Mouse (Mus musculus): ENCODE measurements around the gene Snx21. TPM values are rescaled to one million over a fixed set of nuclear protein-coding genes. Genes with fewer than 3 reads are reported as not detected.

Gene Snx21
- polyA plus RNA-seq, 1 experiment from 2014 or later = 33.3 TPM

DNA sequence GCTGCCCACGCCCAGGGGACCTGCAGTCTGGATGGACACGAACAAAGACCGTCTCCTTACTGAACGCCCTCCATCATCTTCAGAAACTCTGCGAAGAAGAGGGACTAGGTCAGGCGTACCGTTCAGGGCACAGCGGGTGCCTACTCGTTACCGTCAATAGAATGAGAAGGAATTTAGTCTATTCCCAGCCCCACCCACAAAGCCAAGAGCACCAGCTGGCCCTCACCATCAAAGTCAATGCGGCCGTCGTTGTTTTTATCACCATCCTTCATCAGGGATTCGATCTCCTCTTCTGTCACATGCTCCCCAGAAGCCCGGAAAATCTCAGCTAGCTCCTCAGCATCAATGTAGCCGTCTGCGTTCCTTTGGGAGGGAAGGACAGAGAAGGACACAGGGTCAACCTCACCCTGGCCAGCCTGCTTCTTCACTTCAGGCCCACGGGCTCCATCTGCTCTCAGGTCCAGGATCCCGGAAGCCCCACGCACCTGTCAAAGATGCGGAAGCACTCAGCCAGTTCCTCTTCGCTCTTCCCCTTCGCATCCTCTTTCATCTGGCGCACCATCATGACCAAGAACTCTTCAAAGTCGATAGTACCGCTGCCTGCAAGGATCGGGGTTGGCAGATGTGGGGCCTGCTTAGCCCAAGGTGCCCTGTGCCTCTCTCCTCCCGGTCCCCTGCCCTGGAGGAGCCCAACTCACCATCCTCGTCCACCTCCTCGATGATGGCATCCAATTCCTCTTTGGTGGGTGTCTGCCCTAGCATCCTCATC, 8.2 kb upstream of the Snx21 start:
- Histone ChIP-seq H3K9ac (no peak overlapping the region), H3K4me2 (replicated peaks) (no peak overlapping the region), H3K36me3 (replicated peaks; ENCODE audit: control insufficient read depth, insufficient read depth) (no peaks in the 10 kb centered on the region), H3K9me3 (ENCODE audit: control insufficient read depth, low read length) (no peaks in the 10 kb centered on the region), H3K4me3 (replicated peaks; ENCODE audit: low read length) (no peak overlapping the region), H3K27ac (no peak overlapping the region), H3K27me3 (ENCODE audit: control insufficient read depth, insufficient read depth, low read length) (no peaks in the 10 kb centered on the region), H3K4me1 (replicated peaks; ENCODE audit: control insufficient read depth, insufficient read depth, low read length) (no peaks in the 10 kb centered on the region)
- no peak for ATAC-seq (ENCODE audit: low FRiP score)
- 87% methylated on average over 30 of the region's 30 CpGs for WGBS
- no peak for DNase-seq (ENCODE audit: low spot score)

DNA sequence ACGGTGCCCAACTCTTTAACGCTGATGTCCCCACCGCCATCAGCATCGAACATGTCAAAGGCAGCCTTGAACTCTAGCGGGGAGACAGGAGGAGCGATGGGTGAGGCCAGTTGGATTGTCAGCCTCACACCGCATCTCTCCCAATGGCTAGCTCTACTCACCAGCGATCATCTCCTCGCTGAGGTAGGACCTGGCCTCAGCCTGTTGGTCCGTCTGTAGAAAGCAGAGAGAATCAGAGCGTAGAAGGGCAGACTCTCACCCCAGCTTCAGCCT, 7.7 kb upstream of the Snx21 start:
- Histone ChIP-seq H3K9ac (no peak overlapping the region), H3K36me3 (replicated peaks; ENCODE audit: control insufficient read depth, insufficient read depth) (no peaks in the 10 kb centered on the region), H3K4me3 (replicated peaks; ENCODE audit: low read length) (no peak overlapping the region), H3K27me3 (ENCODE audit: control insufficient read depth, insufficient read depth, low read length) (no peaks in the 10 kb centered on the region), H3K4me2 (replicated peaks) (no peak overlapping the region), H3K9me3 (ENCODE audit: control insufficient read depth, low read length) (no peaks in the 10 kb centered on the region), H3K4me1 (replicated peaks; ENCODE audit: control insufficient read depth, insufficient read depth, low read length) (no peaks in the 10 kb centered on the region), H3K27ac (no peak overlapping the region)
- no peak for ATAC-seq (ENCODE audit: low FRiP score)
- DNase-seq (ENCODE audit: low spot score) = no peak
- 93% methylated on average over 11 of the region's 11 CpGs for WGBS

DNA sequence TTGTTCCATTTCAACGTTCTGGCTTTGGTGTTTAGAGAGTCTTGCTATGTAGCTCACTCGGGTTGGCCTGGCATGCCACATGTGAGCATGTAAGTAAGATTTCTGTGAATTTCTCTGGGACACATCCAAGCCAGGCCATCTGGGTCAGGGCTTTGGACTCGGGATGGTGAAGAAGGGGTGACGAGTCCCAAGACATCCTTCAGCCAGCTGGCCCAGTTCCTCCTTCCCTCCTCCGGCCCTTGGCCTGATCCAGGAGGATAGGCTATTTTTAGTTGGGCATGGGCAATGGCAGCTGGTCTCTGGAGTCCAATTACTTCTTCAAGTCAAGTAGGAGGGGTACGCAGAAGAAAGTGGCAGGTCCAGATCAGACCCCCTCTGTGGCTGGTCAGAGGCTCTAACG, 6.8 kb upstream of the Snx21 start:
- WGBS = 84% methylated on average over 7 of the region's 7 CpGs
- H3K36me3 ChIP-seq (replicated peaks; ENCODE audit: control insufficient read depth, insufficient read depth) = no peaks in the 10 kb centered on the region
- H3K9me3 ChIP-seq (ENCODE audit: control insufficient read depth, low read length) = no peaks in the 10 kb centered on the region
- H3K4me2 ChIP-seq (replicated peaks) = no peak overlapping the region
- H3K9ac ChIP-seq = no peak overlapping the region
- no peaks in the 10 kb centered on the region for H3K4me1 ChIP-seq (replicated peaks; ENCODE audit: control insufficient read depth, insufficient read depth, low read length)
- no peak overlapping the region for H3K27ac ChIP-seq
- H3K27me3 ChIP-seq (ENCODE audit: control insufficient read depth, insufficient read depth, low read length) = no peaks in the 10 kb centered on the region
- DNase-seq (ENCODE audit: low spot score) = no peak
- no peak for ATAC-seq (ENCODE audit: low FRiP score)
- no peak overlapping the region for H3K4me3 ChIP-seq (replicated peaks; ENCODE audit: low read length)

DNA sequence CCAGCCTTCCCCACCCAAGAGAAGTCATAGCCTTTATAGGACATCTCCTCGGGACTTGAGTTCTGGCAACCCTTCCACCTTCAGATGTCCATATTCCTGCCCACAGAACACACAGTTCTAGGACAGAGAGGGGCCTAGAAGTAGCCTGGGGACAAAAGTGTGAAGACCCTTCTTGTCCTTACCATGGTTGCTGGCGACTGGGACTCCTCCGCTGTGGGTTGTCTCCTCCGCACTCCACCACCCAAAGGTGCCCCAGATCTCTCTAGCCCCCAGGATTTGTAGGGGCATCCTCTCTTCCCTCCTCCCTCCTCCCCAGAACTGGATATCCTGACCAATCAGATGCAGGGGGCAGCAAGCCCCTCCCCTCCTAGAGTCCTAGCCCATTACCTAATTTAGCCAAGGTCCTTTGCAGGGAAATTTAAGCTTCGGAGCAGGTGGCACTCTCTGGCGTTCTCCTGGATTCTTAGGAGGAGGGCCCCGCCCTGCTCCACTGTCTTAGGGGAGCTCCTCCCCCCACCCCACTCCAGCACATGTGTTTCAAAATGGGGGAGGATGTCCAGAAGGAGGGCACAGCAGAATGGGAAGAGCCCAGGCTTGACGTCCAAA, 6.0 kb upstream of the Snx21 start, which contains the start of gene Tnnc2:
TSS of gene Tnnc2 (minus strand) at position 487 of the 606 bp plus-strand sequence.
- Histone ChIP-seq H3K4me2 (replicated peaks) (no peak within 1 kb of the TSS), H3K27ac (no peak within 1 kb of the TSS), H3K4me1 (replicated peaks; ENCODE audit: control insufficient read depth, insufficient read depth, low read length) (no peaks in the 10 kb centered on the region), H3K9me3 (ENCODE audit: control insufficient read depth, low read length) (no peaks in the 10 kb centered on the region), H3K36me3 (replicated peaks; ENCODE audit: control insufficient read depth, insufficient read depth) (no peaks in the 10 kb centered on the region), H3K4me3 (replicated peaks; ENCODE audit: low read length) (no peak within 1 kb of the TSS), H3K27me3 (ENCODE audit: control insufficient read depth, insufficient read depth, low read length) (no peaks in the 10 kb centered on the region), H3K9ac (no peak within 1 kb of the TSS)
- DNase-seq (ENCODE audit: low spot score) (no peak), ATAC-seq (ENCODE audit: low FRiP score) (no peak)
- 71% methylated on average over 8 of the region's 8 CpGs for WGBS

DNA sequence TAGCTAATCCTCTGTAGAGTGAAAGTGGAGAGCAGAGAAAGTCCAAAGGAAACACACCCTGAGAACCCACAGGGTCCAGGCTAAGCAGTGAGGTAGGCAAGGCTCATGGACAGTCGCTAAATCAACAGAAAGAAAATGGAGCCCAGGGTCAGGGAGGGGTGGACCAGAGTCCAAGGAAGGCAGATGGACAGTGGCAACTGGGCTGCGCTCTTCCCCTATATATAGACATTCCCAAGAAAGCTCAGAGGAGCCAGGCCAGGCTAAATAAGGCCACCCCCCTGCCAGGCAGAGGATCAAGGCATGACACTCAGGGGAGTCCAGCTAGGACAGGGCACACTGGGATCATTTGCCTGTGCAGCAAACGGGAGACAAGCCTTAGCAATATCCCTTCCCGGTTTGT, 3.7 kb upstream of the Snx21 start:
- Histone ChIP-seq H3K36me3 (replicated peaks; ENCODE audit: control insufficient read depth, insufficient read depth) (no peaks in the 10 kb centered on the region), H3K27ac (no peak overlapping the region), H3K4me3 (replicated peaks; ENCODE audit: low read length) (no peak overlapping the region), H3K9ac (no peak overlapping the region), H3K4me2 (replicated peaks) (no peak overlapping the region), H3K4me1 (replicated peaks; ENCODE audit: control insufficient read depth, insufficient read depth, low read length) (peaks cover 7% of the 10 kb centered on the region; the same call in 1 of the 2 replicates), H3K27me3 (ENCODE audit: control insufficient read depth, insufficient read depth, low read length) (no peaks in the 10 kb centered on the region), H3K9me3 (ENCODE audit: control insufficient read depth, low read length) (no peaks in the 10 kb centered on the region)
- no peak for ATAC-seq (ENCODE audit: low FRiP score)
- no peak for DNase-seq (ENCODE audit: low spot score)
- 79% methylated on average over 4 of the region's 4 CpGs for WGBS

DNA sequence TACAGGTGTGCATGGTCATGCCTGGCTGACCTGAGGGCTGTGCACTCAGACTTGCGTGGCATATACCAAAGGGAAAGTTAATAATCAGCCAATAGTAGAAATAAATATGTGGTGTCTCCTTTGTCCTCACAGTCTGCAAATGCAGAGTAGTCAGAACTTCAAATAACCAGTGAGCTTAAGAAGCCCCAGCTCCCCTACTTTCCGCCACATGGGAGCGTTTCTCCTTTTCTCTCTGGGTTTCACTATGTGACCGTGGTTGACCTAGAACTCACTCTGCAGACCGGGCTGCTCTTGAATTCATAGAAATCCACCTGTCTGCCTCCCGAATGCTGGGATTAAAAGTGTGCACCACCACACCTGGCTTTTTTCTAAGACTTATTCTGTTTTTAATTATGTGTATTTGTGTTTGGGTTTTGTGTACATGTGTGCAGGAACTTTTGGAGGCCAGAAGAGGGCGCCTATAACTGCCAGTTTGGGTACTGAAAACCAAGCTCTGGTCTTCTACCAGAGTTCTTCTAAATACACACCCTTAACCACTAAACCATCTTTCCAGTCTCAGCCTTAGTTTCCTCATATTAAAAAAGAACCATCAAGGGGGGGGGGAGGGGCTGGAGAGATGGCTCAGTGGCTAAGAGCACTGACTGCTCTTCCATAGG, 1.6 kb upstream of the Snx21 start:
- ATAC-seq (ENCODE audit: low FRiP score) = no peak
- WGBS = 81% methylated on average over 7 of the region's 7 CpGs
- H3K27ac ChIP-seq = no peak overlapping the region

DNA sequence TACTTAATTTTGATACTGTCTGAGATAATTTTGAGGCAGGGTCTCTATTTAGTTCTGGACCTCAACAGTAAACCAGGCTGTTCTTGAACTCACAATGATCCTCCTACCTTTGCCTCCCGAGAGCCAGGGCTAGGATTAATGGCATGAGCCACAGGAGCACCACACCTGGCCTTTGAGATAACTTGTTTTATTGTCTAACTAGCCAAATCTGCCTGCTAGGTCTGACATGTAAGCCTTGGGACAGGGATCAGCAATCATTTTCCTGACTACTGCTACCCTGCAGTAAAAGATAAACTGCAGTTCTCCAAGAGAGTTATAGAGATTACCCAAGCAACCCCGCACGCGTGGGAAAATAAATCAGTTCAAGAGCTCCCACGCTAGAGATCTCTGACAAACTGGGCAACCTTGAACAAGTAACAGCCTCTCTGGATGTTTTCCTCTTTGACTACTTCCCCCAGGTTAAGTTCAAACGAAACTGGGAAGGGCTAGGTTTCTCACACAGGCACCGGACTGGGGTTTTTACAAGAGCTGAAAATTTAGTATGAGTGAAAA, 678 bp upstream of the Snx21 start:
- Histone ChIP-seq H3K4me1 (replicated peaks; ENCODE audit: control insufficient read depth, insufficient read depth, low read length) (peaks cover 7% of the 10 kb centered on the region; the same call in 1 of the 2 replicates), H3K4me3 (replicated peaks; ENCODE audit: low read length) (peak overlapping the region; percentile 62), H3K27ac (0 out of 2 replicates have a peak overlapping the region, but pooled peaks have one; percentile 44), H3K4me2 (replicated peaks) (peak overlapping the region; percentile 89), H3K27me3 (ENCODE audit: control insufficient read depth, insufficient read depth, low read length) (no peaks in the 10 kb centered on the region), H3K9me3 (ENCODE audit: control insufficient read depth, low read length) (no peaks in the 10 kb centered on the region), H3K36me3 (replicated peaks; ENCODE audit: control insufficient read depth, insufficient read depth) (peaks cover 11% of the 10 kb centered on the region; the same call in 1 of the 2 replicates), H3K9ac (peak overlapping the region; percentile 78)
- DNase-seq (ENCODE audit: low spot score) (no peak), ATAC-seq (ENCODE audit: low FRiP score) (no peak)
- WGBS = 19% methylated on average over 7 of the region's 7 CpGs

More for the DNA sequence above, 1.6 kb upstream of the Snx21 start:
- H3K4me1 ChIP-seq (replicated peaks; ENCODE audit: control insufficient read depth, insufficient read depth, low read length) = peaks cover 7% of the 10 kb centered on the region; the same call in 1 of the 2 replicates
- H3K9me3 ChIP-seq (ENCODE audit: control insufficient read depth, low read length) = no peaks in the 10 kb centered on the region
- H3K4me3 ChIP-seq (replicated peaks; ENCODE audit: low read length) = no peak overlapping the region
- no peak overlapping the region for H3K4me2 ChIP-seq (replicated peaks)
- no peak for DNase-seq (ENCODE audit: low spot score)
- no peaks in the 10 kb centered on the region for H3K27me3 ChIP-seq (ENCODE audit: control insufficient read depth, insufficient read depth, low read length)
- no peak overlapping the region for H3K9ac ChIP-seq
- peaks cover 4% of the 10 kb centered on the region; the same call in 1 of the 2 replicates for H3K36me3 ChIP-seq (replicated peaks; ENCODE audit: control insufficient read depth, insufficient read depth)

DNA sequence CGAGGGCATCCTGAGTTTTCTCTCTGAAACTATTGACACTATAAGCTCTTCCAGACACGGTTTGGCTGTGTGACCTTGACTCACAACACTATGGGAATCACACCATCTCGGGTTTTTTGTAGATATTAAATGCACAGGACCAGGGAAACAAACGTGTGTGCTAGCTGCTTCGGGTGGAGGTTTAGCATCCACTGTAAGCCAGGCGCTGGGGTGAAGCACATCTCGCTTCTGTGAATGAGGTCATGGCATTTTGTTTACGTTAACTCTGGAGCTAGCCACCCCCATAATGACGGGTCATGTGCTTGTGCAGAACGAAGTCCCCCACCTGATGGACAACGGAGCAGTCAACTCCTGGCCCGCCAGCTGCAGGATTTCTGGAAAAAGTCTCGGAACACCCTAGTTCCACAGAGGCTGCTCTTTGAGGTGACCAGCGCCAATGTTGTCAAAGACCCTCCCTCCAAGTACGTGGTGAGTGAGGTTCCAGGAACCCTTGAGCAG, 814 bp downstream of the Snx21 start:
- H3K9me3 ChIP-seq (ENCODE audit: control insufficient read depth, low read length) = no peaks in the 10 kb centered on the region
- WGBS = 9% methylated on average over 15 of the region's 15 CpGs
- no peak overlapping the region for H3K27ac ChIP-seq
- H3K4me2 ChIP-seq (replicated peaks) = peak overlapping the region; percentile 89
- peak overlapping the region; percentile 62 for H3K4me3 ChIP-seq (replicated peaks; ENCODE audit: low read length)
- ATAC-seq (ENCODE audit: low FRiP score) (no peak; the same call in 1 of the 2 replicates), DNase-seq (ENCODE audit: low spot score) (peak; percentile 52)
- H3K27me3 ChIP-seq (ENCODE audit: control insufficient read depth, insufficient read depth, low read length) = no peaks in the 10 kb centered on the region
- H3K36me3 ChIP-seq (replicated peaks; ENCODE audit: control insufficient read depth, insufficient read depth) = peaks cover 24% of the 10 kb centered on the region
- peak overlapping the region; percentile 78 for H3K9ac ChIP-seq
- H3K4me1 ChIP-seq (replicated peaks; ENCODE audit: control insufficient read depth, insufficient read depth, low read length) = peaks cover 7% of the 10 kb centered on the region; the same call in 1 of the 2 replicates

DNA sequence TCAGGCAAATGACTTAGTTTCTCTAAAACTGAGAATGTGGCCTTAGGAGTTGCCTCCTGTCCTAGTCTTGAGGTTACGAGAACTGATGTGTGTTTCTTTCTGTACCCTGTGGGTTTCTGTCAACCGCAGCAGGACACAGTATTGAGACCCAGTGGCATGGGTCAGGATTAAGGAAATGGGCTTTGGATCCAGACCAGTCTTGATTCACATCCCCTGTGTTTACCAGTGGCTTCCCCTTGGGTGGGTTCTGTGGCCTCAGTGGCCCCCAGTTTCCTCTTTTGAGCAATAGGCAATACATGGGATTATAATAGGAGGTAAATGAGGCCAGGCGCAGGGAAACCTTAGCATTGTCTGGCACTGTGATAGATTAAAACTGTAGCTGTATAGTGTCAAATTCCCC, 1.4 kb downstream of the Snx21 start:
- WGBS = 82% methylated on average over 3 of the region's 3 CpGs
- Histone ChIP-seq H3K36me3 (replicated peaks; ENCODE audit: control insufficient read depth, insufficient read depth) (peaks cover 30% of the 10 kb centered on the region), H3K9ac (no peak overlapping the region), H3K27ac (no peak overlapping the region), H3K4me1 (replicated peaks; ENCODE audit: control insufficient read depth, insufficient read depth, low read length) (peaks cover 7% of the 10 kb centered on the region; the same call in 1 of the 2 replicates), H3K27me3 (ENCODE audit: control insufficient read depth, insufficient read depth, low read length) (no peaks in the 10 kb centered on the region), H3K4me3 (replicated peaks; ENCODE audit: low read length) (peak overlapping the region; percentile 62), H3K4me2 (replicated peaks) (peak overlapping the region; percentile 89), H3K9me3 (ENCODE audit: control insufficient read depth, low read length) (no peaks in the 10 kb centered on the region)
- ATAC-seq (ENCODE audit: low FRiP score) (no peak), DNase-seq (ENCODE audit: low spot score) (no peak)

All from hindbrain, embryonic 14.5 days (tissue).